Mouse (Mus musculus) kidney, adult 2 months (tissue): Measurements from ENCODE around the gene AC170998.1. TPM values are rescaled to one million over a fixed set of nuclear protein-coding genes. Genes with fewer than 3 reads are reported as not detected.
"Not testable (repeated sequence)": the region's sequence is repeated elsewhere in the genome, so short reads cannot be mapped to it uniquely, and the experiment has no call there.

Experiments
- DNase-seq: peaks from one replicate; pipeline ENCODE4 v3.0.0; 2021
- H3K27ac ChIP-seq: fragments of 200-500 bp; 2 replicates; pipeline ENCODE4 v1.5.1; 2012; ENCODE audit warnings: low read depth, low read length, control low read depth, inconsistent platforms; ENCODE audit not compliant: insufficient read depth
- H3K27me3 ChIP-seq: fragments of 200-500 bp; replicated peaks from 2 replicates; pipeline ENCODE4 v1.6.1; 2012; ENCODE audit warnings: mild to moderate bottlenecking, moderate library complexity, low read length, inconsistent platforms; ENCODE audit not compliant: control insufficient read depth, insufficient read depth
- H3K36me3 ChIP-seq: fragments of 200-500 bp; 2 replicates; pipeline ENCODE4 v1.6.1; 2012; ENCODE audit warnings: mild to moderate bottlenecking, moderate library complexity, low read length, inconsistent platforms; ENCODE audit not compliant: control insufficient read depth, insufficient read depth
- H3K4me1 ChIP-seq: fragments of 200-500 bp; 2 replicates; pipeline ENCODE4 v1.6.1; 2011; ENCODE audit warnings: low read length; ENCODE audit not compliant: control insufficient read depth, insufficient read depth
- H3K4me3 ChIP-seq: fragments of 200-500 bp; 2 replicates; pipeline ENCODE4 v1.5.1; 2011; ENCODE audit warnings: mild to moderate bottlenecking, low read depth, low read length, control low read depth; ENCODE audit not compliant: insufficient read depth
- CTCF ChIP-seq: fragments of 200-500 bp; conservative IDR thresholded peaks from 2 replicates; pipeline ENCODE4 v1.5.1; 2011; ENCODE audit warnings: low read depth, mild to moderate bottlenecking, control low read depth, low read length, moderate library complexity, mixed read lengths; ENCODE audit not compliant: insufficient read depth, insufficient read length
- POLR2A ChIP-seq: fragments of 200-500 bp; IDR thresholded peaks from one replicate; pipeline ENCODE4 v1.6.1; 2011; ENCODE audit warnings: low read depth, low read length, control low read depth
- WGBS: fragments of 180-500 bp; shearing (Covaris S2); methylation state at CpG from one replicate; pipeline ENCODE4 v1.1.7; 2018; 5-methylcytosine and 5-hydroxymethylcytosine counted together
- polyA plus RNA-seq: library from polyadenylated mRNA; depleted of rRNA; stranded (reverse); fragments of >200 nt; gene quantifications from 2 replicates; pipeline ENCODE4 v1.2.3, GENCODE M21; 2012; rRNA removed

The AC170998.1 gene
- polyA plus RNA-seq, 1 experiment = 0.63 TPM

- H3K27ac ChIP-seq = no peak overlapping the region
- WGBS = 86% methylated on average over 5 of the region's 5 CpGs
- no peak overlapping the region for H3K4me3 ChIP-seq
Measured at GRCm38 (mm10) chr17:28771289-28771688, 45.4 kb downstream of the AC170998.1 start.

GRCm38 (mm10) chr17:28774303-28774702, 48.4 kb downstream of the AC170998.1 start:
- H3K4me3 ChIP-seq, H3K4me1 ChIP-seq, H3K27me3 ChIP-seq, DNase-seq, H3K36me3 ChIP-seq, H3K27ac ChIP-seq: not testable (repeated sequence)
- WGBS = 96% methylated on average over 7 of the region's 9 CpGs
- 0 out of 2 replicates have a peak, but pooled peaks have one; percentile 6 for TF ChIP-seq CTCF

More at GRCm38 (mm10) chr17:28771289-28771688, 45.4 kb downstream of the AC170998.1 start:
- H3K4me1 ChIP-seq = no peaks in the 10 kb centered on the region
- no peak for DNase-seq
- no peaks in the 10 kb centered on the region for H3K27me3 ChIP-seq
- H3K36me3 ChIP-seq = no peaks in the 10 kb centered on the region
- TF ChIP-seq CTCF = no peak
- TF ChIP-seq POLR2A = no peak

GRCm38 (mm10) chr17:28775161-28775560, 49.3 kb downstream of the AC170998.1 start:
- no peaks in the 10 kb centered on the region for H3K36me3 ChIP-seq
- WGBS = 71% methylated on average over 4 of the region's 4 CpGs
- no peaks in the 10 kb centered on the region for H3K27me3 ChIP-seq
- TF ChIP-seq POLR2A = no peak
- no peak for TF ChIP-seq CTCF
- no peak overlapping the region for H3K4me3 ChIP-seq
- H3K4me1 ChIP-seq = no peaks in the 10 kb centered on the region
- peak; percentile 68 for DNase-seq
- H3K27ac ChIP-seq = no peak overlapping the region

Other genes starting within 250 kb of the AC170998.1 start
- gene Fkbp5, start 208.6 kb upstream of the AC170998.1 start, polyA plus RNA-seq = 13.4 and 14.3 TPM in 2 replicates
- 0.20 TPM in 1 of 2 replicates, not detected in the other for gene Armc12, start 195.3 kb upstream of the AC170998.1 start, polyA plus RNA-seq
- gene Clpsl2, start 176.7 kb upstream of the AC170998.1 start, polyA plus RNA-seq = not detected in 2 replicates
- gene Clps, start 165.3 kb upstream of the AC170998.1 start, polyA plus RNA-seq = 0.35 and 2.0 TPM in 2 replicates
- gene Lhfpl5, start 150.4 kb upstream of the AC170998.1 start, polyA plus RNA-seq = 0.19 and 0.41 TPM in 2 replicates
- gene Srpk1, start 103.4 kb upstream of the AC170998.1 start, polyA plus RNA-seq = 21.5 and 21.6 TPM in 2 replicates
- 0.86 and 0.91 TPM in 2 replicates for gene Slc26a8, start 35.9 kb upstream of the AC170998.1 start, polyA plus RNA-seq
- gene Mapk14, start 34.8 kb upstream of the AC170998.1 start, polyA plus RNA-seq = 92.2 and 97.3 TPM in 2 replicates
- gene Mapk13, start 43.2 kb downstream of the AC170998.1 start, polyA plus RNA-seq = 10.5 and 10.9 TPM in 2 replicates
- 30.2 and 31.3 TPM in 2 replicates for gene Brpf3, start 75.0 kb downstream of the AC170998.1 start, polyA plus RNA-seq
- 0.04 TPM in 1 of 2 replicates, not detected in the other for gene Pnpla1, start 132.3 kb downstream of the AC170998.1 start, polyA plus RNA-seq
- gene 4930539E08Rik, start 189.2 kb downstream of the AC170998.1 start, polyA plus RNA-seq = 0.34 and 0.57 TPM in 2 replicates
- 0.12 and 0.13 TPM in 2 replicates for gene Pxt1, start 217.8 kb downstream of the AC170998.1 start, polyA plus RNA-seq
- 30.8 and 32.0 TPM in 2 replicates for gene Kctd20, start 225.9 kb downstream of the AC170998.1 start, polyA plus RNA-seq